Mouse (Mus musculus): ENCODE results near the gene Ttc7. TPM values are rescaled to one million over a fixed set of nuclear protein-coding genes. Genes with fewer than 3 reads are reported as not detected.

The Ttc7 gene
- polyA plus RNA-seq, 1 experiment from 2014 or later, result 9.5 TPM

DNA sequence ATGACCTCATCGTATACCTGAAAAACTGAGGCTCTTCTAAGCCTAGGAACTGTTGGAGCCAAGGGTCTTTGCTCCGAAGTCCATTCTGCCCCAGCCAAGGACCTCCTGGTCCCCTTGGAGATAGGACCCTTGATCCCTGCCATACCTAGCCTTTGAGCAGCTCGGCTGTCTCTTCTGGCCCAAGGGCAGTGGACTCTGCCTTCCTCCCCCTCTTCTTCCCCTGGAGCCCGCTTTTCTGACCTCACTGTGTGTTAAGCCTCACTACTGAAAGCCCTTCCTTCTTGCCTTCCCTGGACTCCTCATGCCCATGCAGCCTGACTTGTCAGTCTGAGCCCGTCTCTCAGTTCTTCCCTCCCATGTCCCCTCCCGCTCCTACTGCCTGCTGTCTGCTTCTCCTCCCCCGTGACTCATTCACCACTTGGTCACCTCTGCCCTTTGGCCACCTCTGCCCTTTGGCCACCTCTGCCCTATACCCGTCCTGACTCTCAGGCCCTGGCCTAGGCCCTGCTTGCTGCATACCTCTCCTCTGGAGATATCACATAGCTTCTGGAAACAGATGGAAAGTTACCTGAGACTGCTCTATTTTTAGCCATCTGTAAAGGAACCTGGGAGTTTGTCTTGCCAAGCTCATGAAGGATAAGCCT is 60.5 kb downstream of the Ttc7 start:
- peak; percentile 45 for ATAC-seq (ENCODE audit: low read depth)
- Histone ChIP-seq H3K9me3 (replicated peaks) (no peaks in the 10 kb centered on the region), H3K4me3 (replicated peaks) (no peak overlapping the region), H3K4me1 (replicated peaks) (peaks cover 30% of the 10 kb centered on the region), H3K36me3 (peaks cover 50% of the 10 kb centered on the region), H3K27me3 (no peaks in the 10 kb centered on the region), H3K9ac (no peak overlapping the region), H3K27ac (no peak overlapping the region), H3K4me2 (no peak overlapping the region)
- no peak for DNase-seq
- 57% methylated on average over 8 of the region's 8 CpGs for WGBS (ENCODE audit: insufficient replicate concordance)

- no peak overlapping the region for H3K27ac ChIP-seq
- H3K9ac ChIP-seq, result no peak overlapping the region
- ATAC-seq (ENCODE audit: low read depth) (no peak), DNase-seq (no peak)
- H3K36me3 ChIP-seq, result peaks cover 39% of the 10 kb centered on the region
- no peaks in the 10 kb centered on the region for H3K9me3 ChIP-seq (replicated peaks)
- H3K27me3 ChIP-seq, result no peaks in the 10 kb centered on the region
- H3K4me1 ChIP-seq (replicated peaks), result peaks cover 30% of the 10 kb centered on the region
- no peak overlapping the region for H3K4me3 ChIP-seq (replicated peaks)
- WGBS (ENCODE audit: insufficient replicate concordance), result 27% methylated on average over 18 of the region's 18 CpGs
- H3K4me2 ChIP-seq, result no peak overlapping the region
These were observed 62.0 kb downstream of the Ttc7 start for GRCm38 (mm10) chr17:87344441-87345251.

DNA sequence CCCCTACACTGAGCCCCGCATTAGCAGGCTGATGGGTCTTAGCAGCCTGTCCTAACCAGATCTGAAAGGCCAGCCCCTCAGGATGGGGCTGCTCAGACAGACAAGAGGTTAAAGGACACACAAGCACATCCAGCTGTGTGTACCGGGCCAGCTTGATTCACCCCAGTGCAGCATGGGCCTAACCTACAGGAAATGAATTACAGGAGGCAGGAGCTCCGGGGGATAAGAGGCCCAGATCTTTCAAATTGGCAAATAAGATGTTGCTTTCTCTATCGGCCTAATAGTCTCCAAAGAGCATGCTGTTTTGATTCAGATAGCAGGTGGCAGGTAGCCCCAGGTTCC is 62.5 kb downstream of the Ttc7 start:
- Histone ChIP-seq H3K4me1 (replicated peaks) (peaks cover 30% of the 10 kb centered on the region), H3K4me3 (replicated peaks) (no peak overlapping the region), H3K4me2 (no peak overlapping the region), H3K27me3 (no peaks in the 10 kb centered on the region), H3K36me3 (peaks cover 39% of the 10 kb centered on the region), H3K9ac (no peak overlapping the region), H3K9me3 (replicated peaks) (no peaks in the 10 kb centered on the region), H3K27ac (no peak overlapping the region)
- no peak for ATAC-seq (ENCODE audit: low read depth)
- 39% methylated on average over 4 of the region's 4 CpGs for WGBS (ENCODE audit: insufficient replicate concordance)
- no peak for DNase-seq

- ATAC-seq (ENCODE audit: low read depth), result no peak
- no peak overlapping the region for H3K4me2 ChIP-seq
- DNase-seq, result no peak
- H3K9ac ChIP-seq, result no peak overlapping the region
- H3K9me3 ChIP-seq (replicated peaks), result no peaks in the 10 kb centered on the region
- H3K36me3 ChIP-seq, result peaks cover 19% of the 10 kb centered on the region; the same call in 1 of the 2 replicates
- H3K27me3 ChIP-seq, result no peaks in the 10 kb centered on the region
- peaks cover 56% of the 10 kb centered on the region for H3K4me1 ChIP-seq (replicated peaks)
- no peak overlapping the region for H3K27ac ChIP-seq
- no peak overlapping the region for H3K4me3 ChIP-seq (replicated peaks)
- WGBS (ENCODE audit: insufficient replicate concordance), result 68% methylated on average over 9 of the region's 9 CpGs
These were observed 65.7 kb downstream of the Ttc7 start for GRCm38 (mm10) chr17:87348353-87348752.

DNA sequence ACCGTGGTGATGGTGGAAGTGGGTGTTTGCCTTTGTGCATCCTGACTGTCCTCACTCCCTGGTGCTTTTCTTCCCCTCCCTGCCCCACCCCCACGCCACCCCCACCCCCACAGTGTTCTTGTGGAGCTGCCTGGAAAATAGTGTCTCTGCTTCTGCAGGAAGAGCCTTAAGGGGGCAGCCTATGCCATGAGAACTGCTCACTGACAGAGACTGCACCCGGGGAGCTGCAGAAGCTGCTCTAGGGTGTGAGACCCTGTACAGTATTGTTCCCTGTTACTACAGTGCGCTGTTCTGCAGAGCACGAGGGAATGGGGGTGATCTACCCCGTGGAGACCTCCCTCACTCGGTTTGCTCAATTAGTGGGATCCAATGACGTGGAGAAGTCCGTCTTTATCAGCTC is 66.4 kb downstream of the Ttc7 start:
- H3K9ac ChIP-seq, result no peak overlapping the region
- no peak overlapping the region for H3K4me3 ChIP-seq (replicated peaks)
- ATAC-seq (ENCODE audit: low read depth) (no peak), DNase-seq (no peak)
- no peak overlapping the region for H3K27ac ChIP-seq
- peaks cover 19% of the 10 kb centered on the region; the same call in 1 of the 2 replicates for H3K36me3 ChIP-seq
- no peaks in the 10 kb centered on the region for H3K9me3 ChIP-seq (replicated peaks)
- WGBS (ENCODE audit: insufficient replicate concordance), result 45% methylated on average over 9 of the region's 9 CpGs
- H3K27me3 ChIP-seq, result no peaks in the 10 kb centered on the region
- peaks cover 56% of the 10 kb centered on the region for H3K4me1 ChIP-seq (replicated peaks)
- no peak overlapping the region for H3K4me2 ChIP-seq

- no peak overlapping the region for H3K4me3 ChIP-seq (replicated peaks)
- ATAC-seq (ENCODE audit: low read depth), result no peak
- peaks cover 19% of the 10 kb centered on the region; the same call in 1 of the 2 replicates for H3K36me3 ChIP-seq
- no peaks in the 10 kb centered on the region for H3K27me3 ChIP-seq
- H3K4me1 ChIP-seq (replicated peaks), result peaks cover 56% of the 10 kb centered on the region
- H3K9me3 ChIP-seq (replicated peaks), result no peaks in the 10 kb centered on the region
- WGBS (ENCODE audit: insufficient replicate concordance), result 70% methylated on average over 9 of the region's 9 CpGs
- no peak overlapping the region for H3K27ac ChIP-seq
- no peak overlapping the region for H3K4me2 ChIP-seq
- no peak overlapping the region for H3K9ac ChIP-seq
- DNase-seq, result no peak
These were observed 66.9 kb downstream of the Ttc7 start for GRCm38 (mm10) chr17:87349575-87349974.

- H3K4me3 ChIP-seq (replicated peaks), result no peak overlapping the region
- DNase-seq, result no peak
- WGBS (ENCODE audit: insufficient replicate concordance), result 54% methylated on average over 13 of the region's 13 CpGs
- H3K4me2 ChIP-seq, result no peak overlapping the region
- H3K9me3 ChIP-seq (replicated peaks), result no peaks in the 10 kb centered on the region
- H3K36me3 ChIP-seq, result peaks cover 19% of the 10 kb centered on the region; the same call in 1 of the 2 replicates
- no peak overlapping the region for H3K27ac ChIP-seq
- H3K4me1 ChIP-seq (replicated peaks), result peaks cover 56% of the 10 kb centered on the region
- no peak for ATAC-seq (ENCODE audit: low read depth)
- H3K27me3 ChIP-seq, result no peaks in the 10 kb centered on the region
- H3K9ac ChIP-seq, result no peak overlapping the region
These were observed 68.0 kb downstream of the Ttc7 start for GRCm38 (mm10) chr17:87350471-87351240.

DNA sequence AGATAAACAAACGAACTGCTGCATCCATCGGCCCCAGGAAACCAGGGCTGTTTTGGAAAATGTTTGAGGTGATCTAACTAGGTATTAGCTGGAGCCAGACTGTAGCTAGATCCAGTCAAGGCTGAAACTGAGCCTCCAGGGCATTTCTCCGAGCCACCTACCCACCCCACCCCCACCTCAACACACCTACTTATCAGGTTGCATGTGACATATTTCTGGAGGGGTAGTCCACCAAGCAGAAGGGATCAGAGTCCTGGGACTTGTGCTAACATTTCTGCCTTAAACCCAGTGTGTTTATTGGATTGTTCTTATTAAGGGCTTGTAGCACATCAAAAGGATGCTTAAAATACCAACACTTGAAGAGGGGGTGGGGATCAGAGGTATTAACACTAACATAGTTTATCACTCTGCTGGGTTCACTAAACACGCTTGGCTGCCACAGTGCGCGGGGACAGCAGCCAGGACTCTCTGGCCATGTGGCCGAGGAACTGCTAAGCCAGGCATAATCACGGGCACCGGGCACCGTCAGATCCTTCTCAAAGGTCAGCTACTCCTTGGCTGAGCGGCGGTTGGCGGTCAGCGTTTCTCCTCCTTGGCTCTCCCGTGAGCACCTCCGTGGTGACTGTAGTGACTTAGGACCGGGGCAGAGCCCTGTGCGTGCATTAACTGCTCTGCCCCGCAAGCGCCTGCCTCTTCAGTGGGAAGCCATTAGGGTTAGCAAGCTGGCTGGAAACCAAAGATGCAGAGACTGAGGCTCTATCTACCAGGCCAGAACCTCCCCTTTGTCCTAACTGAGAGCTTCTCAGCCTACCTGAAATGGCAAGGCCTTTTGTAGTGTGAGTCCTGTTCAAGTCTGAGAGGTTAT is 68.8 kb downstream of the Ttc7 start:
- Histone ChIP-seq H3K36me3 (peaks cover 19% of the 10 kb centered on the region; the same call in 1 of the 2 replicates), H3K4me1 (replicated peaks) (peaks cover 56% of the 10 kb centered on the region), H3K9me3 (replicated peaks) (no peaks in the 10 kb centered on the region), H3K9ac (no peak overlapping the region), H3K4me2 (no peak overlapping the region), H3K4me3 (replicated peaks) (no peak overlapping the region), H3K27ac (no peak overlapping the region), H3K27me3 (no peaks in the 10 kb centered on the region)
- ATAC-seq (ENCODE audit: low read depth), result no peak
- 57% methylated on average over 20 of the region's 20 CpGs for WGBS (ENCODE audit: insufficient replicate concordance)
- no peak for DNase-seq

- Histone ChIP-seq H3K4me2 (no peak overlapping the region), H3K27ac (no peak overlapping the region), H3K9ac (no peak overlapping the region), H3K27me3 (no peaks in the 10 kb centered on the region), H3K4me1 (replicated peaks) (peaks cover 56% of the 10 kb centered on the region), H3K36me3 (peaks cover 14% of the 10 kb centered on the region; the same call in 1 of the 2 replicates), H3K9me3 (replicated peaks) (no peaks in the 10 kb centered on the region), H3K4me3 (replicated peaks) (no peak overlapping the region)
- DNase-seq (no peak), ATAC-seq (ENCODE audit: low read depth) (no peak)
- WGBS (ENCODE audit: insufficient replicate concordance), result 66% methylated on average over 16 of the region's 16 CpGs
These were observed 69.6 kb downstream of the Ttc7 start for GRCm38 (mm10) chr17:87352106-87352897.

- DNase-seq (no peak), ATAC-seq (ENCODE audit: low read depth) (0 out of 2 replicates have a peak, but pooled peaks have one; percentile 19)
- H3K4me3 ChIP-seq (replicated peaks), result no peak overlapping the region
- no peaks in the 10 kb centered on the region for H3K27me3 ChIP-seq
- H3K9ac ChIP-seq, result no peak overlapping the region
- H3K9me3 ChIP-seq (replicated peaks), result no peaks in the 10 kb centered on the region
- peaks cover 56% of the 10 kb centered on the region for H3K4me1 ChIP-seq (replicated peaks)
- 58% methylated on average over 1 of the region's 1 CpGs for WGBS (ENCODE audit: insufficient replicate concordance)
- 0 out of 2 replicates have a peak, but pooled peaks cover 8% of the 10 kb centered on the region for H3K36me3 ChIP-seq
- H3K27ac ChIP-seq, result no peak overlapping the region
- H3K4me2 ChIP-seq, result no peak overlapping the region
These were observed 70.2 kb downstream of the Ttc7 start for GRCm38 (mm10) chr17:87352898-87353225.

Measured in liver, embryonic 13.5 days (tissue).